Mouse (Mus musculus): Measurements from ENCODE around the gene Kif23. TPM values are rescaled to one million over a fixed set of nuclear protein-coding genes. Genes with fewer than 3 reads are reported as not detected.

Gene Kif23
- polyA plus RNA-seq, 1 experiment, result 6.4 TPM

DNA sequence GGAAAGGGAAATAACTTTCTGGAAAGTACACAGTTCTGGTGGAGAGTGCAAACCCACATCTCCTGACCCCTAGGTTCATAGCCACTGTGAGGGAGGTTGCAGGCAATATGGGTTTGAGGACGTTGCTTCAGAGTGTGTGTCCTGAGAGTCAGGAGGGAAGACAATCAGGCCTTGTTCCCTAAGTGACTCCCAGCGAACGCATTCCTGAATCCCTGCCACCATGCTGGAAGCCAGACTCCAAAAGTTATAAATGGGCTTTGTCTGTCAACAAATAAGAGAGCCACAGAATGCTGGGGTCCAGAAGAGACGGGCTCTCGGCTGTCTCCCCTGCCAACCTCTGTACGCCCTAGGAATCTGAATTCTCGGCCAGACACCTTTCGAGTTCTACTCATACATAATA lies 56.7 kb downstream of the Kif23 start:
- Histone ChIP-seq H3K27me3 (replicated peaks) (peaks cover 64% of the 10 kb centered on the region), H3K36me3 (replicated peaks; ENCODE audit: low read length) (no peaks in the 10 kb centered on the region), H3K9me3 (no peaks in the 10 kb centered on the region), H3K4me1 (no peaks in the 10 kb centered on the region), H3K4me3 (replicated peaks) (no peak overlapping the region)
- TF ChIP-seq GATA1 (IDR thresholded peaks at IDR 0.05; ENCODE audit: borderline replicate concordance, low read length), result no peak
- TF ChIP-seq FLI1 (IDR thresholded peaks at IDR 0.05; ENCODE audit: low read length), result no peak

DNA sequence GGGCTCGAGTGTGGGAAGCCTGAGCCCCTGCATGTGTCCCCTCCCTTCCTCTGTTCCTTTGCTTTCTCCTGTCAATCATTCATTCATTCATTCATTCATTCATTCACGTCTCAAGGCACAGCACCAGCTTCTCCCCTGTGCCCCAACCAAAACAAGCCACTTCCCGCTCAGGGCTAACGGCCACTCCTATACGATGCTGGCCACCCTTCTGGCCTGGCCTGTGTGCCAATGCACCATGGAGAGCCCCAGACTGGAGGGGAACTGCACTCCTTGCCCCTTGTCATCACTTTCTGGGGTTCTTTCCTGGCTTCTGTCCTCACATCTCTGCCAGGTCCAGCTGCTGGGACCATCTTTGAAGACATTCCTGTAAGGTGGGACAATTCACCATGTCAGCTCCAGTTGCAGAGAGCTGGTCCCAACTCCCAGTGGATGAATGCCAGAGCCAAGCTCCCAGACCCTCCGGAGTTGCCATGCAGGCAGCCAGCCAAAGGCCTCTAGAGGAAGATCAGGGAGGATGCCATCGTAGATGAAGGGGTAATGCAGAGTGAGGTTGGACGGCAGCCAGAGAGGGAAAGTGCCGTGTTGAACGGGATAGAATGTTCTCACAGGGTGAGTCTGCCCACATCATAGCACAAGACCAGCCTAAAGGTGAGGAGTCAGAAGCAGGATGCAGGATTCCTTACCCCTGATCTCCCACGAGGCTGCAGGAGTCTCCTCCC lies 58.8 kb downstream of the Kif23 start:
- Histone ChIP-seq H3K4me1 (no peaks in the 10 kb centered on the region), H3K27me3 (replicated peaks) (peaks cover 58% of the 10 kb centered on the region), H3K4me3 (replicated peaks) (no peak overlapping the region), H3K36me3 (replicated peaks; ENCODE audit: low read length) (no peaks in the 10 kb centered on the region), H3K9me3 (peaks cover 3% of the 10 kb centered on the region; the same call in 1 of the 2 replicates)
- TF ChIP-seq FLI1 (IDR thresholded peaks at IDR 0.05; ENCODE audit: low read length) (no peak), GATA1 (IDR thresholded peaks at IDR 0.05; ENCODE audit: borderline replicate concordance, low read length) (no peak)

DNA sequence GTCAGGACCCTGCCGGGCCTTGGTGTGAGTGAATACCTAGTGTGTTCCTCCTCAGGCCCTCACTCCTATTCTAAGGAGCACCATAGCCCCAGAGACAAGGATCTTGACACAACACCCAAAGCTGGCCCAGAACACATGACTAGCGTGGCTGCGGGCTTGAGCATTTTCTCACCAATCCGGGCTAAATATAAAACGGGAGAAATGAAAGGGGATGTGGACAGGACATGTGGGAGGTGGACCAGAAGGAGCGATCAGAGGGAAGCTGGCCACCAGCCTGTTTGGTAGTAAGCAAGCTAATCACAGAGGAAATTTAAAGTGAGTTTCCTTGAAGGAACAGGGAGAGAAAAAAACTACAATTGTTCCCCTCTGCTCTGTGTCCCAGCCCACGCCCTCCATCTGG lies 60.6 kb downstream of the Kif23 start:
- H3K27me3 ChIP-seq (replicated peaks), result peaks cover 54% of the 10 kb centered on the region
- H3K9me3 ChIP-seq, result peaks cover 3% of the 10 kb centered on the region; the same call in 1 of the 2 replicates
- H3K4me3 ChIP-seq (replicated peaks), result no peak overlapping the region
- TF ChIP-seq FLI1 (IDR thresholded peaks at IDR 0.05; ENCODE audit: low read length), result no peak
- TF ChIP-seq GATA1 (IDR thresholded peaks at IDR 0.05; ENCODE audit: borderline replicate concordance, low read length), result no peak
- H3K36me3 ChIP-seq (replicated peaks; ENCODE audit: low read length), result no peaks in the 10 kb centered on the region
- H3K4me1 ChIP-seq, result 0 out of 2 replicates have a peak, but pooled peaks cover 3% of the 10 kb centered on the region

DNA sequence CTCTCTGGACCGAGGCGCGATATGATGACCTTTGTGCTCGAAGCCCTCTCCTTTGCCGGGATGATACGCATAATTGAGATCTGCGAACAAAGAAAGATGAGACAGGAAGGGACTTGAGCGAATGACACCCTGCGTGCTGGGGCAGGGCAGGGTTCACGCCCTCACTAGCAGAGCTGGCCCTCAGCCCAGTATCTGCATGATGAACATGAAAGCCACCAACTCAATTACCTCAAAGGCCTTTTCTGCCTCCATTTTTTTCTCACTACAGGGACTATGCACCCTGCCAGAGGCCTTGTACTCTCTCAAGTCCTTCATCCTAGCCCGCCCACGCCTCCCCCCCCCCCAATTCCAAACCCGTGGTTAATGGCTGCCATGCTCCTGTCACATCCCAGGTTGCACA lies 61.6 kb downstream of the Kif23 start:
- Histone ChIP-seq H3K27me3 (replicated peaks) (peaks cover 52% of the 10 kb centered on the region), H3K9me3 (peaks cover 3% of the 10 kb centered on the region; the same call in 1 of the 2 replicates), H3K36me3 (replicated peaks; ENCODE audit: low read length) (no peaks in the 10 kb centered on the region), H3K4me1 (0 out of 2 replicates have a peak, but pooled peaks cover 3% of the 10 kb centered on the region), H3K4me3 (replicated peaks) (no peak overlapping the region)
- no peak for TF ChIP-seq FLI1 (IDR thresholded peaks at IDR 0.05; ENCODE audit: low read length)
- no peak for TF ChIP-seq GATA1 (IDR thresholded peaks at IDR 0.05; ENCODE audit: borderline replicate concordance, low read length)

- Histone ChIP-seq H3K4me3 (replicated peaks) (no peak overlapping the region), H3K4me1 (0 out of 2 replicates have a peak, but pooled peaks cover 3% of the 10 kb centered on the region), H3K36me3 (replicated peaks; ENCODE audit: low read length) (no peaks in the 10 kb centered on the region), H3K27me3 (replicated peaks) (peaks cover 51% of the 10 kb centered on the region), H3K9me3 (peaks cover 3% of the 10 kb centered on the region; the same call in 1 of the 2 replicates)
- no peak for TF ChIP-seq FLI1 (IDR thresholded peaks at IDR 0.05; ENCODE audit: low read length)
- no peak for TF ChIP-seq GATA1 (IDR thresholded peaks at IDR 0.05; ENCODE audit: borderline replicate concordance, low read length)
Measured at GRCm38 (mm10) chr9:61884375-61884774, 62.2 kb downstream of the Kif23 start.

GRCm38 (mm10) chr9:61882179-61882578 lies 64.4 kb downstream of the Kif23 start:
- no peak overlapping the region for H3K4me3 ChIP-seq (replicated peaks)
- TF ChIP-seq GATA1 (IDR thresholded peaks at IDR 0.05; ENCODE audit: borderline replicate concordance, low read length) (no peak), FLI1 (IDR thresholded peaks at IDR 0.05; ENCODE audit: low read length) (no peak)
- 0 out of 2 replicates have a peak, but pooled peaks cover 3% of the 10 kb centered on the region for H3K4me1 ChIP-seq
- H3K27me3 ChIP-seq (replicated peaks), result peaks cover 52% of the 10 kb centered on the region
- peaks cover 3% of the 10 kb centered on the region; the same call in 1 of the 2 replicates for H3K9me3 ChIP-seq
- H3K36me3 ChIP-seq (replicated peaks; ENCODE audit: low read length), result no peaks in the 10 kb centered on the region

- no peak for TF ChIP-seq GATA1 (IDR thresholded peaks at IDR 0.05; ENCODE audit: borderline replicate concordance, low read length)
- no peak for TF ChIP-seq FLI1 (IDR thresholded peaks at IDR 0.05; ENCODE audit: low read length)
- Histone ChIP-seq H3K9me3 (peaks cover 3% of the 10 kb centered on the region; the same call in 1 of the 2 replicates), H3K27me3 (replicated peaks) (peaks cover 60% of the 10 kb centered on the region), H3K36me3 (replicated peaks; ENCODE audit: low read length) (no peaks in the 10 kb centered on the region), H3K4me3 (replicated peaks) (no peak overlapping the region), H3K4me1 (peaks cover 9% of the 10 kb centered on the region)
Measured at GRCm38 (mm10) chr9:61878889-61879288, 67.7 kb downstream of the Kif23 start.

- Histone ChIP-seq H3K4me3 (replicated peaks) (no peak overlapping the region), H3K9me3 (no peaks in the 10 kb centered on the region), H3K36me3 (replicated peaks; ENCODE audit: low read length) (no peaks in the 10 kb centered on the region), H3K27me3 (replicated peaks) (peaks cover 69% of the 10 kb centered on the region), H3K4me1 (peaks cover 18% of the 10 kb centered on the region)
- TF ChIP-seq FLI1 (IDR thresholded peaks at IDR 0.05; ENCODE audit: low read length) (no peak), GATA1 (IDR thresholded peaks at IDR 0.05; ENCODE audit: borderline replicate concordance, low read length) (no peak)
Measured at GRCm38 (mm10) chr9:61877373-61878112, 69.0 kb downstream of the Kif23 start.

GRCm38 (mm10) chr9:61873325-61873724 lies 73.2 kb downstream of the Kif23 start:
- Histone ChIP-seq H3K4me3 (replicated peaks) (no peak overlapping the region), H3K27me3 (replicated peaks) (peaks cover 75% of the 10 kb centered on the region), H3K4me1 (peaks cover 15% of the 10 kb centered on the region), H3K36me3 (replicated peaks; ENCODE audit: low read length) (no peaks in the 10 kb centered on the region), H3K9me3 (peaks cover 30% of the 10 kb centered on the region)
- TF ChIP-seq FLI1 (IDR thresholded peaks at IDR 0.05; ENCODE audit: low read length), result no peak
- TF ChIP-seq GATA1 (IDR thresholded peaks at IDR 0.05; ENCODE audit: borderline replicate concordance, low read length), result no peak
